Mouse (Mus musculus): ENCODE measurements around the gene Fam234b.

DNA sequence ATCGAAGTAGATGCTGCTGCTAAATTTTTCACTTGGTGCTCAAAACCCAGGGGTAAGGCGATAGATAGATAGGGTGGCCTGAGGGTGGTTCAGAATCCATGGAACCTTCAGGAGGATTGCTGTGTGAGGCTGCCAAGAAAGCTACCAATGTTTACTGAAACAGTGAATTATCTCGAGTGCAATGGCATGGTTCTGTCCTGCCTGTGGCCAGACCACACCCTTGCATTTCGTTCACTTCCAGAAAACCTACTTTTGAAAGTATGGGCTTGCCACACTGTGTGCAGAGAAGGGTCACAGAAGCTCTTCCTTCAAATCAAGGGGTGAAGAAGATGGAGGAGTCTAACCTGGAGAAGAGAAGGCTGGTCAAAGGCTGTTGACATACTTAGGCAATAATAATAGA is 8.0 kb downstream of the Fam234b start:
- TF ChIP-seq CTCF (IDR thresholded peaks at IDR 0.05; ENCODE audit: low read depth, low read length) = no peak
- TF ChIP-seq TAL1 (conservative IDR thresholded peaks at IDR 0.05; ENCODE audit: low read depth, low read length) = no peak

Data from G1E (cell line).